Mouse (Mus musculus) cerebellum, adult 2 months (tissue): Measurements from ENCODE around the gene Hspb2. TPM values are rescaled to one million over a fixed set of nuclear protein-coding genes. Genes with fewer than 3 reads are reported as not detected.
A peak's percentile ranks its signal among the peaks of the same experiment; 100 is the strongest.

Source experiments
- DNase-seq, 2 experiments: peaks; one replicate each; pipeline ENCODE4 v3.0.0; 2021
- H3K27ac ChIP-seq: fragments of 200-500 bp; 2 replicates; pipeline ENCODE4 v1.5.1; 2012; ENCODE audit warnings: low read length, control low read depth, inconsistent platforms; ENCODE audit not compliant: insufficient read depth
- H3K27me3 ChIP-seq: fragments of 200-500 bp; 2 replicates; pipeline ENCODE4 v1.6.1; 2012; ENCODE audit warnings: inconsistent platforms, mild to moderate bottlenecking, low read length, moderate library complexity; ENCODE audit not compliant: control insufficient read depth, insufficient read depth
- H3K4me1 ChIP-seq: fragments of 200-500 bp; 2 replicates; pipeline ENCODE4 v1.6.1; 2011; ENCODE audit warnings: low read length; ENCODE audit not compliant: control insufficient read depth, insufficient read depth
- H3K4me3 ChIP-seq: fragments of 200-500 bp; replicated peaks from 2 replicates; pipeline ENCODE3; 2011; ENCODE audit warnings: mild to moderate bottlenecking, low read depth, low read length, control low read depth; ENCODE audit not compliant: insufficient read depth
- CTCF ChIP-seq: fragments of 200-500 bp; IDR thresholded peaks from 2 replicates; pipeline ENCODE4 v1.5.1; 2011; ENCODE audit warnings: low read depth, mild to moderate bottlenecking, control low read depth, low read length, moderate library complexity, borderline replicate concordance; ENCODE audit not compliant: insufficient read depth
- POLR2A ChIP-seq: fragments of 200-500 bp; IDR thresholded peaks from 2 replicates; pipeline ENCODE4 v1.6.1; 2011; ENCODE audit warnings: low read length, control low read depth, borderline replicate concordance; ENCODE audit not compliant: insufficient read depth
- WGBS: fragments of 180-500 bp; shearing (Covaris S2); methylation state at CpG from one replicate; pipeline ENCODE4 v1.1.7; 2018; 5-methylcytosine and 5-hydroxymethylcytosine counted together
- polyA plus RNA-seq: library from polyadenylated mRNA; depleted of rRNA; stranded (reverse); fragments of >200 nt; gene quantifications from 2 replicates; pipeline ENCODE4 v1.2.3, GENCODE M21; 2012; rRNA removed

Gene Hspb2
- polyA plus RNA-seq, 1 experiment = 3.4 TPM

GRCm38 (mm10) chr9:50721061-50721460, 31.1 kb downstream of the Hspb2 start:
- no peaks in the 10 kb centered on the region for H3K27me3 ChIP-seq
- no peak overlapping the region for H3K4me3 ChIP-seq
- peak in 1 of 2 experiments; percentile 29 for DNase-seq
- H3K4me1 ChIP-seq = peaks cover 33% of the 10 kb centered on the region
- peak overlapping the region; percentile 32 for H3K27ac ChIP-seq
- 43% methylated on average over 12 of the region's 12 CpGs for WGBS
- no peak for TF ChIP-seq POLR2A
- no peak for TF ChIP-seq CTCF

GRCm38 (mm10) chr9:50718878-50719277, 33.3 kb downstream of the Hspb2 start:
- peaks cover 34% of the 10 kb centered on the region for H3K4me1 ChIP-seq
- WGBS = 59% methylated on average over 4 of the region's 4 CpGs
- H3K27me3 ChIP-seq = no peaks in the 10 kb centered on the region
- no peak for DNase-seq
- H3K27ac ChIP-seq = no peak overlapping the region
- H3K4me3 ChIP-seq = no peak overlapping the region
- no peak for TF ChIP-seq POLR2A

- Histone ChIP-seq H3K4me1 (peaks cover 14% of the 10 kb centered on the region), H3K4me3 (no peak overlapping the region), H3K27me3 (no peaks in the 10 kb centered on the region), H3K27ac (no peak overlapping the region)
- WGBS = 20% methylated on average over 4 of the region's 4 CpGs
- TF ChIP-seq POLR2A (no peak), CTCF (no peak)
- DNase-seq = no peak
These were observed 38.0 kb downstream of the Hspb2 start for GRCm38 (mm10) chr9:50714188-50714587.

GRCm38 (mm10) chr9:50711337-50711736, 40.8 kb downstream of the Hspb2 start:
- H3K27ac ChIP-seq = no peak overlapping the region
- no peaks in the 10 kb centered on the region for H3K27me3 ChIP-seq
- no peak for TF ChIP-seq CTCF
- TF ChIP-seq POLR2A = no peak
- H3K4me1 ChIP-seq = peaks cover 7% of the 10 kb centered on the region
- no peak for DNase-seq
- H3K4me3 ChIP-seq = no peak overlapping the region
- 84% methylated on average over 4 of the region's 4 CpGs for WGBS

GRCm38 (mm10) chr9:50709108-50709507, 43.0 kb downstream of the Hspb2 start:
- H3K4me1 ChIP-seq = peaks cover 2% of the 10 kb centered on the region
- DNase-seq = peak; percentile 52 to 56
- TF ChIP-seq CTCF (peak; percentile 76), POLR2A (no peak)
- H3K27me3 ChIP-seq = no peaks in the 10 kb centered on the region
- H3K4me3 ChIP-seq = no peak overlapping the region
- no peak overlapping the region for H3K27ac ChIP-seq
- 13% methylated on average over 2 of the region's 2 CpGs for whole genome bisulfite sequencing

- H3K4me3 ChIP-seq = no peak overlapping the region
- TF ChIP-seq CTCF (no peak), POLR2A (no peak)
- H3K27me3 ChIP-seq = no peaks in the 10 kb centered on the region
- H3K4me1 ChIP-seq = peaks cover 6% of the 10 kb centered on the region
- no peak overlapping the region for H3K27ac ChIP-seq
- no peak for DNase-seq
- 59% methylated on average over 6 of the region's 6 CpGs for WGBS
These were observed 47.2 kb downstream of the Hspb2 start for GRCm38 (mm10) chr9:50704907-50705306.

Other genes with a start within 250 kb of the Hspb2 start
- 51.2 and 57.0 TPM in 2 replicates for gene Pts, start 223.6 kb downstream of the Hspb2 start, polyA plus RNA-seq
- 30.5 and 32.9 TPM in 2 replicates for gene Il18, start 197.5 kb downstream of the Hspb2 start, polyA plus RNA-seq
- 1.1 and 1.4 TPM in 2 replicates for gene Bco2, start 197.2 kb downstream of the Hspb2 start, polyA plus RNA-seq
- gene Tex12, start 191.0 kb downstream of the Hspb2 start, polyA plus RNA-seq = not detected in 2 replicates
- gene Sdhd, start 148.5 kb downstream of the Hspb2 start, polyA plus RNA-seq = 193 and 205 TPM in 2 replicates
- gene Timm8b, start 148.4 kb downstream of the Hspb2 start, polyA plus RNA-seq = 481 and 504 TPM in 2 replicates
- 1.8 and 2.3 TPM in 2 replicates for gene Pih1d2, start 135.0 kb downstream of the Hspb2 start, polyA plus RNA-seq
- 11.4 and 12.3 TPM in 2 replicates for gene Nkapd1, start 134.9 kb downstream of the Hspb2 start, polyA plus RNA-seq
- 78.4 and 82.3 TPM in 2 replicates for gene Dlat, start 92.6 kb downstream of the Hspb2 start, polyA plus RNA-seq
- gene Dixdc1, start 12.8 kb downstream of the Hspb2 start, polyA plus RNA-seq = 81.7 and 85.7 TPM in 2 replicates
- 3.0 and 3.8 TPM in 2 replicates for gene 2310030G06Rik, start 5.8 kb downstream of the Hspb2 start, polyA plus RNA-seq
- gene Cryab, start 1.0 kb downstream of the Hspb2 start, polyA plus RNA-seq = 296 and 364 TPM in 2 replicates
- 7.3 and 8.0 TPM in 2 replicates for gene Fdxacb1, start 15.9 kb upstream of the Hspb2 start, polyA plus RNA-seq
- gene Alg9, start 22.7 kb upstream of the Hspb2 start, polyA plus RNA-seq = 22.5 and 23.7 TPM in 2 replicates
- gene 1110032A03Rik, start 23.2 kb upstream of the Hspb2 start, polyA plus RNA-seq = 84.5 and 87.8 TPM in 2 replicates
- gene Ppp2r1b, start 92.9 kb upstream of the Hspb2 start, polyA plus RNA-seq = 30.2 and 34.7 TPM in 2 replicates